Mouse (Mus musculus) layer of hippocampus, adult 9-11 months (tissue): Measurements from ENCODE around the gene Mcl1.
"Not testable (repeated sequence)": the region's sequence is repeated elsewhere in the genome, so short reads cannot be mapped to it uniquely, and the experiment has no call there.

ENCODE experiments used
- DNase-seq: peaks from one replicate; pipeline ENCODE4 v3.0.0; 2022

Gene Mcl1

DNA sequence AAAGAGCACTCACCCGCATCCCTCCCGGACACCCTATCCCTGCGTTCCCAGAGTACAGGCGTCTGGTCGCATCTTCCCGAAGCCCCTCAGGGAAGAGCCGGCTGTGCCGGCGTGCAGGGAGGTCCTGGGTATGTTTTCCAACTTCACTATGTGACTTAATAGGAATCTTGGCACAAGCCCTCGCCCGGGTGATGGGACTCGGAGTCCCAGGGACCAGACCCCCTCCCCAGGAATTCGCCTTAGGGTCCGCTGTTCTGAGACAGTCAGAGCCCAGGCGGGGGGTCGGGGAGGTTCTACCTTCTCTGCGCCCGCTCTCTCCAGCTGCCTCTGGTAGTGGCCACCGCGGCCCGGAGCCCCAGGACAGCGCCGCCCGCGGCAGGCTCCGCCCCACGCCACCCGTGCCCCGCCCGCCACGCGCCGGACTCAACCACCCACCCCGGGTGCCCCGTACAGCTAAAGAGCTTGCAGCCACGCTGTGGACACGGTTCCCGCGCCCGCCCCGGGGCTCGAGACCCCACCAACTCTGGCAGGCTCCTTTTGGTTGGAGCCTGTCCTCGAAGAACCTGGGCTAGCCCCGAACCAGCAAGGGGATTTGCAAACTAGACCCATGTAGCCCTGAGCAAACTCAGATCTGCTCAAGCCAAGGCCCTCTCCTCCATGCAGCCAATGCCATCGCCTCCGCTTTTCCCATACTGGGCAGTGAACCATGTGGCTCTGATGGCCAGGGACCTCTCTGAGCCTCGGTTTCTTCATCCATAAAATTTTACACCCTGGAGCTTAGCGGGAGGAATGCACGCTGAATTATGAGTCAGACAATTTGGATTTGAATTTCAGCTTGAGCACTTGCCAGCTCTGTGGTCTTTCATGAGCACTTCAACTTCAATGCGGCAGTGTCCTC lies 29.2 kb downstream of the Mcl1 start, which contains the start of gene Adamtsl4:
Adamtsl4 (minus strand) TSS at position 394 of the 898 bp plus-strand sequence.
- DNase-seq, result peak; percentile 68

DNA sequence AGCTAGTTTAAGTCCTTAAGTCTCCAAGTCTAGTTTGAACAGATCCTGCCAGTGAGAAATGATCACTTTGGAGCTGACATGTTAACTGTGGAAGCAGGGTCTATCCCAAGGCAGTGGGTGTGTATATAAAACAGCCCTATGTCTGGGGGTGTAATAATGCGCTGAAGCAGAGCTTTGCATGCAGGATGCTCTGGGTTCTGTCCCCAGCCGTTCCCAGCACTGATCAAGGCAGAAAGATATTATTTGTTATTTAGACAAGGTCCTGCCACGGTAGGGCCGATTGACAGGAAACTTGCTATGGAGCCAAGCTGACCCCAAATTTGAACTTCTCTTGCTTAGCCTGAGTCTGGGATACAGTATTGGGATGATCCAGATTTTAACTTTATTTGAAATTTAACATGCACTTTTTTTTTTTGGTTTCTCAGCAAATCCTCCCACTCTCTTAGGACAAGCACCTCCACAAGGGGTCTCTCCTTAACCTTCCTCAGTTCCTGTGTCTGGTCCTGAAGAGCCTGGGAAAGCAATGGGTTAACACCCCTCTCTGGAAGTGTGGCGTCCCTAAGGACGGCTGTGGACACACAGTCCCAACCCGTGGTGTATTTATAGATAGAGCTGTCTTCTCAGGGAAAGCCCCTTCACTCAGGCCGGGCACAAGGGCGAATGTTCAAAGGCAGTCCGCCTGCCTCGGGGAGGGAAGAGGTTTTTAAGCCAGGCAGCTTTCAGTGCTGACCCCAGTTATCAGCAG lies 30.8 kb downstream of the Mcl1 start:
- DNase-seq, result no peak

DNA sequence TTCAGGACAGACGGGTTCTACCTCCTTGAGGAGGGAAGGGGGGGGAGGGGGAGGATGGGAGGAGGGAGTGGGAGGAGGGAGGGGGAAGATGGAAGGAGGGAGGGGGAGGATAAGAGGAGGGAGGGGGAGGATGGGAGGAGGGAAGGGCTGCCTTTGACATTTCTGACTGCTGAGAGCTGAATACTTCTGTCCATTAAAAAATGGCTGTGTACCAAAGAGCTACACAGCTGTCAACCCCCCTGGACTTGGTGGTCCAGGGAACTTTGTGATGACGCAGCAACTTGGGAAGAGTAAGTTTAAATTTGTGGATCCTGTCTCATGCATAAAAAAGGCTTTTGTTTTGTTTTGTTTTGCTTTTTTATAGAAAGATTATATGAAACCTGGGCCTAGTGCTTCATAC lies 31.4 kb downstream of the Mcl1 start:
- DNase-seq, result no peak

DNA sequence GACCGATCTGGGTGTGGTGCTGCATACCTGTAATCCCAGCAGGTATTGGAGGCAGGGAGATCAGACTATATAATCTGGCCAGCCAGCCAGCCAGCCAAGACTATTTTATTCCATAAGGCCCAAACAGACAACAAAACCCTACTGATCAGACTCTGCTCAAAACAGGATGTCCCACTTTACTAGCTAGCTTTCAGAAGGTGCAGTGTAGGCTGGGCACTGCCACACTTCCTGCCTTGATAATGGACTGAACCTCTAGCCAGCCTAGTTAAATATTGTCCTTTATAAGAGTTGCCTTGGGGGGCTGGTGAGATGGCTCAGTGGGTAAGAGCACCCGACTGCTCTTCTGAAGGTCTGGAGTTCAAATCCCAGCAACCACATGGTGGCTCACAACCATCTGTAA lies 32.0 kb downstream of the Mcl1 start:
- not testable (repeated sequence) for DNase-seq

DNA sequence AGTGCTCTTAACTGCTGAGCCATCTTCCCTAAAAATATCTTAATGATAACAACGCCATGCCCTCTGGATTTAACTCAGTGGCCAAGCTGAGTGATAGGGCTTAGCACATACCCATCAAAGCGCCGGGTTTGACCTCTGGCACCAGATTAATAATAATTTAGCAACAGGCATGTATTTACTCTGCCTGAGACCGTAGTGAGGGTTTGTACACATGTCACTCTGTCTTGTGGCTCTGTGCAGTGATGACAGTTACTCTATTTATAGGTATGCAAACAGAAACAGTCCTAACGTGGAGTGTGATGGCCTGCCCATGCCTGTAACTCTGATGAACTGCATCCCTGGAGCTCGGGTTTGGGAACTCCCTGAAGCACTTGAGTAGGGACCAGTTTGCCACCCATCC lies 34.1 kb downstream of the Mcl1 start:
- no peak for DNase-seq

DNA sequence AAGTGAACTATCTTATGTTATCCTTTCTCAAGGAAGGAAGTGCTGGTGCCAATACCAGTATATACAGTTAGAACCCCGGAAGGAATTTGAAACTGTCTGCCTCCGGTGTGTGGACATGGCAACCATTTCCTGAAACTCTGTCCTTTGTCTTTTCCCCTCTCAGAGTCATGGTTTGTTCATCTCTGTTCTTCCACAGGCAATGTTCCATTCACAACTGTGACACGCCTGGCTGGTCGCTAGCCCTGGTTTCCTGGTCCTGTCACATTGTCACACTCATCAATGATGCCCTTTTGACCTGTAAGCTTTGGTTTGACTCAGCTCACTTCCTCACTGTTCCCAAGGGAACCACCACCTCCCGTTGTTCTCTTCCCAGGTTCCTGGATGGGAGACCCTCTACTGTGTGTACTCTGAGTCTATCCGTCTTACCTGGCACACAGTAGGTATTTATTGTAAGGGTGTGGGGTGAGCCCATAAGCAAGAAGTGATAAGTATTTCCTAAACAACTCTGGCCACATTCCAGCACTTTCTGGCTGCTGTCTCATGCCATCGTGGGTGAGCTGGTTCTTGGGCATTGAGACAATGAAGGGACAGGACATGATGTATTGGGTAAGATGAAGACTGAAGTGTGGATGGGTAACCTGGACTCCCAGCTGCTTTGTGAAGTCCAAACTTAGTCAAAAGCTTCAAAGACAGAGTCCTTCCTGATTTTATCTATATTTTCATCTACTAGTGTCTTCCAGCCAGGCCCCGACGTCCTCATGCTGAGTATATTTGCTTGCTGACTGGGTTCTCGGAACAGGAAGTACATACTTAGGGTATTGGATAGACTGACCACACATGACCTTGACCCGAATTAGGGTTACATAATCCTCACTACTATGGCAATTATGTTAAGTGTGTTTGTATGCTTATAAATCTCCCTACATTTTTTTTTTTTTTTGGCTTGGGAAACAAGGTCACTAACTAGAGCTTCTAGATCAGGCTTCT lies 35.5 kb downstream of the Mcl1 start:
- DNase-seq, result no peak

DNA sequence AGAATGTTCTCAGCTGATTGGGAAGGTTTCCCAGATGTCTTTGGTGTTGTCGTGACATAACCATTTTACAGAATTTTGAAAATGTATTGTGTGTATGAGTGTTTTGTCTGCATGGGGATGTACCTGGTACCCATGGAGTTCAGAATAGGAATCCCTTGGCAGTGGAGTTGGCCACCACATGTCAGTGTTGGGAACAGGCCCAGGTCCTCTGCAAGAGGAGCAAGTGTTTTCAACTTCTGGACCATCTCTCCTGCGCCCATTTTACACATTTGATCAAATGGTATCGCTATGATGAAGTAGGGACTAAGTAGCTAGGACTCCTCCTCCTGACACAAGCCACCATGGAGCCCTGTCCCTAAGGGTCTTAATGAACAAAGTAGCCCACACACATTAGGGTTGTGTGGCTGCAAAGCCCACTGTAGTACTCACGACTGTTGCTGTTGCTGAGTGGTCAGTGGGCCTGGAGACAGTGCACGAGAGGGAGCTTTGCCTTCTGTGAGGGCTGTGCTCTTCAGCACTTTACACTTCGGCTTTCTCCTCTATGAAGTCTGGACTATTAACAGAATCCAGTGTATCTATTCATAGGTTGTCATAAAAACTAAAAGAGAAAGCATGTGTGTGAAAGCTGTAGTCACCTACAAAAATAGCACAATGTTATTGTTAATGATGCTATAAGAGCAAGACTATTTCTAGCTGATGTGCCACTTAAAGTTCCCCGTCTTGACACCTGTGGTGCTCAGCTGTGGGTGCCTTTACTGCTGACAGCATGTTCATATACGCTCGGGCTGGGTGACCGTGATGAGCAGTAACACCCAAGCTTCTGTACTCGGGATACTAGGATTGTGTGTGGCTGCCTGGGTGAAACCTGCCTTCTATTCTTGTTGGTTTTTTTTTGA lies 36.5 kb downstream of the Mcl1 start:
- DNase-seq, result no peak

DNA sequence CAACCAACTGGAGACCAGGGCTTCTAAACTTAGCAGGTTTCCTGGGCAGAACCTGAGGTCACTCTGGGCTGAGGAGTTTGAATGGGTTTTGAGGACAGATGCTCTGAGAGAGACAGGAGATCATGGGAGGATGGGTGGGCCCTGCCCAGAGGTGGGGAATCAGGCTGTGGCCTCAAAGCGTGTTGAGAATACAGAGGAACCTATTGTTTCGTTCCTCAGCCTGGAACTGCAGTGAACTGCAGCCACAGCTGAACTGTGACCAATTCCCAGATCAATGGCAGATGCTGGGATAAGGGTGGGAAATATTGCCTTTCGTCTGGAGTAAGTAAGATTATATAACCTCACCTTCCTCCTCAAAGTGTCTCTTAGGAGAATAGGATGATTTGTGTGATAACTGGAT lies 37.2 kb downstream of the Mcl1 start:
- DNase-seq, result no peak

DNA sequence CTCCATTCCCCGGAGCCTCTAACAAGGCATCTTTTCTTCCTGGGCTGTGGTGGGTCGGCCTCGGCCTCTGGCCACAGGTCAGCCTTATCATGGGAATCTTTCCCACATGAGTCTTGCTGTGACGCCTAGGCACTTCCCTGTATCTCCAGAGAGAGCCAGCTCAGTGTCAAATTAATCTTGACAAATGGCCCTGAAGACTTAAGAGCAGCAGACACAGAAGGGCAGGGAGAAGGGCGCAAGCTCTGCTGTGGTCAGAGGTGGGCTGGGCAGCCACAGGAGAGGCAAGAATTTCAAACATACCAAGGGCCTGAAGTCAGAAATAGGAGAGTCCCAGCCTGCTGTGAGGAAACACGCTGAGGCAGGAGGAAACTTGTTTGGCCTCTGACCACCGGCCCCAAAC lies 37.8 kb downstream of the Mcl1 start:
- no peak for DNase-seq

DNA sequence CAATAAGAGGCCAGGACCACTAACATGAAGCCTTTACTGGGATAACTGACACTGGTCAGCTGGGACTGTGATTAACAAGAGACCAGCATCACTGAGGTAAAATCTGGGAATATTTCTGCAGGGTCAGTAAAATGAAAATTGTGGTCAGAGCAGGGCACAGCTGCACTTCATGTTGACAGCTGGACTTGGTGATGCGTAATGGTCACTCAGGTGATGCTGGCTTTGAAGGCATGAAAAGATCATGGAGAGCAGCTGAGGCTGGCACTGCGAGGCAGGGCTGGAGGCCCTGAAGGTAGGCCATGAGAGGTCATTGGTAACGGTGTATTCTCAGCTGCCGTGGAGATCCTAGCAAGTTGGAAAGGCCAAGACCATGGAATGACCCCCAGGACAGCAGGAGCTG lies 39.7 kb downstream of the Mcl1 start:
- no peak for DNase-seq

DNA sequence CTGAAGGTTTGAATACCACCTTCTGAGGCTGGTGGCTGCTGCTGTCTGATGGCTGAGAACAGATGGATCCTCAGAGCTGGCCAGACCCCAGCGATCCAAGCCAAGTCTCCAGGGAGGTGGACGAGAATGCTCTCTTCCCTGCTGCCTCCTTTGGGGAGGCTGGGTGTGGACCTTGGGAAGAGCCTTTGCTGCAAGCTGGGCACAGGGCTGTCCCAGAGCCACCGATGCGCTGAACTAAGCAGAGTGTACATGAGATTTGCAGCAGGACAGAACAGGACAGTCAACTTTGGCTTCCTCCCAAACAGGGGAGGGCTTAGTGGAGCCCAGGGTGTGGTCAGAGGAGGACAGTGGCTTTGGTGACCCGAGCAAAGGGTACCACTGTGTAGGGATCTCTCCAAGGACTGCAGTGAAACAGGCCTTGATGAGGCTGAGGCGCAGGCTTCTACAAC lies 41.7 kb downstream of the Mcl1 start:
- no peak for DNase-seq

DNA sequence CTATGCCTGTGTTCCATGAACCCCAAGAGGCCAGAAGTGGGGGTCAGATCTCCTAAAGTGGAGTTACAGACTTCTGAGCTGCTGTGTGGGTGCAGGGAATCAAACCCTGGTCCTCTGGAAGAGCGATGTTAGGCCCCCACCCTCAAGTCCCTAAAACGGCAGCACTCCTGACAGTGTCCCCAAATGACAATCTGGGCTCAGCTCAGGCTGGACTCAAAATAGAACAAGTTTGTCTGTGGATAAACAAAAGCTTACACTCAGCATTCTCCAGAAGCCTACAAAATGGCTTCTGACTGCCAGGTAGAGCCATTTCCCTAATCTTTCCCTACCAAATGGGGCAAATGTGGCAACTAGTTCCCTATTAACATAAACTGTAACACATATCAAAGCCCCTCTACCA lies 42.5 kb downstream of the Mcl1 start:
- DNase-seq, result no peak

DNA sequence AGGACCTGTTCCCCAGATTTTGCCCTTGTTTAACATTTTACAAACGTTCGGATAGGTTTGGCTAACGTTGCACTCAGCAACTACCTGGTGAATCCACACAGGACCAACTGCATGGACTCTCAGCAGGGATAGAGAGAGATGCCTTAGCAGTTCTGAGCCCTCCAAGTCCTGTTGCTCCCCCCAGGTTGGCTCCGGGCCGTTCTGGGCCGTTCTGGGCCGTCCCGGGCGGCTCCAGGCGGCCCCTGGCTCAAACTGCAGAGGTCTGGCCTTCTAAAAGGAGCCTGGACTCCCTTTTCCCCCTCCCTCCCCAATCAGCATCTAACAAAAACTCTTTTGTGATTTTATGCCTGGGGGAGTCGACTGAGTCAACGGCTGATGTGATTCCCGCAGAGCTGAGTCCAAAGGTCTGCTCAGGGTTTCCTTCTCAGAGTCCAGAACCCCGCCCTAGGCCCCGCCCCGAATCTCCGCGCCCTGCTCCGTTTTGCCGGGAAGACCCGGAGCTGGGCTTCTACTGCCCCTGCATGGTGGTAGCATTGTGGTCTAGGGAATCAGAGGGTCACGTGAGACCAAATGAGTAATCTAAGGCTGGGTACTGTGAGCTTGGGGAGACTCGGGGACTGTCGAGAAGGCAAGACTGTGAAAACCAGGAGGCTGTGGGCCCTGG lies 43.4 kb downstream of the Mcl1 start:
- peak; percentile 85 for DNase-seq

DNA sequence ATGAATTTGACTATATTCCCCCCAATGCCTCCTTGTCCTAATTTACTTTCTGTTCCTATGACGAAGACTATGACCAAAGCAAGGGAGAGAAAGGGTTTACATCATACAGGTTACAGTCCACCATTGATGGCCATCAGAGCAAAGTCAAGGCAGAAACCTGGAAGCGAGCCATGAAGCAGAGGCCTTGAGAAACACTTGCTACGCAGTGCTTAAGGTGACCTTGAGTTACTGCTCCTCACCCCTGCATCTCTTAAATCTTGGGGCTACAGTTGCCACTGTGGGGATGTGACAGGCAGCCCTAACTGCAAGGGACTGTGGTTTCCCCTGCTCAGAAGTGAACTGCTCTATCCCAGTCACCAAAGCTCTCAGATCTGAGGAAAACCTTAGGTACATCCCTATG lies 44.7 kb downstream of the Mcl1 start:
- DNase-seq, result no peak

DNA sequence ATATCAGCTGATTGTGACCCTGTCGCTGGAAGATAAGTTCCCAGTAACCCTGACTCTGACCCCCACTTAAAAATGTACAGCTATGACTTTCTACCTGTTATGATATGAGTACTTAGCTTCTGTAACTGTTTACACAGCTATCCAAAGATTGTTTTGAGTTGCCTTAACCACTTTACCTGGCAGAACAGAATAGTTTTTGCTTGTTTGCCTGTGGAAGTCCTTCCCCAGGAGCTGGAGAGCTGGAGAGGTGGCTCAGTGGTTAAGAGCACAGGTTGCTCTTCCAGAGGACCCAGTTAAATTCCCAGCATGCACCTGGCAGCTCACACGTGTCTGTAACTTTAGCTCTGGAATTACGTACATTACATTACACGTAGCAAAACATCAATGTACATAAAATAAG lies 46.0 kb downstream of the Mcl1 start:
- DNase-seq, result no peak

DNA sequence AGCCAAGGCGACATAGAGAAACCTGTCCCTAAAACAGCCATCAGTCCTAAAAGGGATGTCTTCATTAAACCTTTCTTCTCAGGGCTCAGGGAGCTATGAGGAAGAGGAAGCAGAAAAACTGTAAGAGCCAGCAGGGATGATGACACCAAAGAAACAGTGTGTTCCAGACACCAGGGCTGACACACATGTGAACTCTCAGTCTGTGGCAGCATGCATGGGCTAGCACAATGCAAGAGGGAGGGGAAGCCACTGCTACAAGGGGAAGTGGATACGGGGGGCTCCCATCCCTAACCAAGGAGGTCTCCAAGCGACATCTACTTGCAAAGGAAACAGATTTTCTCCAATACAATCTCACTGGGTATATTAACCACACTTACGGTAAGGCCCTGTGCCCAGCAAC lies 47.7 kb downstream of the Mcl1 start:
- DNase-seq, result no peak

DNA sequence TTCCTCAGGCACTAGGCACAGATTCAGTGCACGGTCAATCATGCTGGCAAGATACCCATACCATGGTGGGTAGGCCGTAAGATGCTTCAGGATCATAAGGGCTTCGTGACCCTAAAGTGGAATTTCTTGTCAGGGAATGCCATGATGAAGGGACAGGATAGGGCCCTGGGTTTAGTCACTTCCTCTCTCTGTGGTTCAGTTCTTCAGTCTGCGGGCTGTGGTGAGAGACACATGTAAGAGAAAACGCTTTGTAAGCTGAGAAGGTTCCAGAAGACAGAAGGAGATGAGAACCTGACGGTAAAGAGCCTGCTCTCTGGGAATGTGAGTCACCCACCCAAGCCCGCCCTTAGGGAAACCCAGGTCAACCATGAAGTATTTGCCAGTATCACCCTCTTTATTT lies 48.9 kb downstream of the Mcl1 start:
- no peak for DNase-seq

DNA sequence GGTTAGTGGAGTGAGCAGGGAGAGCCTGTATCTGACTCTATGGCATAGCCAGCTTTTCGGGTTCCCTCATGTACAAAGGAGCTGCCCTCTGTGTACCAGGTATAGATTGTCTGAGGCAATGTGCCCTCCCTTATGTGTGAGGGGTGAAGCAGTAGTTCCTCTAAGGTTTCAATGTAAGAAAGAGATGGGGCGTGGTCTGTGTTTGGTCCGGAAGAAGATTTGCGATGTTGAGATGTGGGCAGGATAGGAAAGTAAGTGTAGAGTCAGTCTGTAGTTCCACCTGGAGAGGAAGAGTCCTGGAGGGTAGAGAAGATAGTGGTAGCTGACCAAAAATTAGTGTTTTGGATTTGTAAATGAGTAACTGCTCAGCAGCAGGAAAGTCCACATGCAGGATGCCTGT lies 50.5 kb downstream of the Mcl1 start:
- DNase-seq, result no peak

DNA sequence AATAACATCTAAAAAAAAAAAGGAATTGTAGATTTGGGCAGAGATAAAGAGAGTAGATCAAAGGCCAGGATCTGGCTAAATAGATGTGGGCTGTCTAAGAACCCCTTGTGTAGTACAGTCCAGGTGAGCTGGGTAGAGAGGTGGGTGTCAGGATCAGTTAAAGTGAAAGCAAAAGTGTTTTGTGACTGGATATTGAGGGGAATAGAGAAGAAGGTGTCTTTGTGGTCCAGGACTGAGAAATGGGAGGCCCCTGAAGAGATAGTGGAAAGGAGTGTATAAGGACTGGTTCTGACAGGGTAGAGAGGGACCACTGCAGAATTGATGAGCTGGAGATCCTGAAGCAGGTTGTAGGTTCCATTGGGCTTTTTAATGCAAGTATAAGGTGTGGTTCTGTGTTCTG lies 51.4 kb downstream of the Mcl1 start:
- DNase-seq, result no peak
